ENCODE assay signal across 8 mouse cellular contexts in the genomic region with DNA sequence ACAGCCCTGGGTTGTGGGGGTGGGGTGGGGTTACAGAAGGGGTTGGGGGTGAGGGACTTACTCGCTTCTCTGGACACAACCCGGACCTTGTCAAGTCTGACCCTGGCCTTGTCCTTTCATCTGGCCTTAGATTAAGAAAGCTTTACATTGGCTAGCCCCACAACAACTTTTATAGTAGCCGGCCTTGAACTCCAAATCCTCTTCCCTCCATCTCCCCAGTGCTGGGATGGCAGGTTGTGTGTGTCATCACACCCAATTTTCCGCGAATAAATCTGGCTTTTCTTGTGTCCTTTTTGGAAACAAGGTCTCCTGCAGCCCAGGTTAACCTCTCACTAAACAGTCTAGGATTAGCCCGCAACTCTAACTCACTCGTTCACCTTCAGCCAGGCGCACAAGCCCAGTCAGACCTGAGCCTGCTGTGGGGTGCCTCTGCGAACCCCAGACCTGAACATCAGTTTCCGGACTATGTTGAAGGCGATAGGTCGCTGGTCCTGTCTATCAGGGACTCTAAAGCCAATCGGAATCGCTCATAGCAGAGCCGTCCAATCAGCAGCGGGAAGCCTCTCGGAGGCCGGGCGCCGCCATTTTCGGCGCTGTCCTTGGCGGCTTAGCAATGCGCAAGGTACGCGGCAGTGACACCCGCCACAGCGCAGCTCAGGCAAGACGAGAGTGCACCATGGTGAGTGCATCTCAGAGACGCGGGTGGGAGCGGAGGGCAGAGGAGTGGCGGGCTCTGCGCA. TPM values are rescaled to one million over a fixed set of nuclear protein-coding genes. Genes with fewer than 3 reads are reported as not detected.
DNase-seq lines count a peak whose midpoint lies in the region; ATAC-seq and TF ChIP-seq lines count a peak whose summit lies in the region.

A gene (plus strand): TSS at position 557 of the 740 bp plus-strand sequence.

- no peaks in the 10 kb centered on the region; the same call in 1 of the 2 replicates for H3K27me3 ChIP-seq in G1E (ENCODE audit: insufficient read depth, low read length)
- H3K27me3 ChIP-seq in forebrain, embryonic 16.5 days (replicated peaks; ENCODE audit: control insufficient read depth, insufficient read depth, low read length), result peaks cover 4% of the 10 kb centered on the region; the same call in 1 of the 2 replicates
- no peaks in the 10 kb centered on the region for H3K27me3 ChIP-seq in lung, embryonic 14.5 days (ENCODE audit: insufficient read depth, low read length)
- no peaks in the 10 kb centered on the region for H3K27me3 ChIP-seq in thymus, adult 2 months (ENCODE audit: control insufficient read depth, insufficient read depth, low read length)

- peaks cover 26% of the 10 kb centered on the region for H3K4me1 ChIP-seq in G1E (ENCODE audit: insufficient read depth, low read depth, low read length)
- H3K4me1 ChIP-seq in forebrain, embryonic 16.5 days (replicated peaks; ENCODE audit: control insufficient read depth, insufficient read depth, low read length), result peaks cover 14% of the 10 kb centered on the region
- peaks cover 4% of the 10 kb centered on the region; the same call in 1 of the 2 replicates for H3K4me1 ChIP-seq in lung, embryonic 14.5 days (ENCODE audit: insufficient read depth)
- no peaks in the 10 kb centered on the region for H3K4me1 ChIP-seq in olfactory bulb, adult 2 months (ENCODE audit: control insufficient read depth, insufficient read depth, low read length)
- H3K4me1 ChIP-seq in thymus, adult 2 months (replicated peaks; ENCODE audit: control insufficient read depth, insufficient read depth, low read length), result peaks cover 5% of the 10 kb centered on the region

- peak; percentile 77 for TF ChIP-seq POLR2A in olfactory bulb, adult 2 months (IDR thresholded peaks at IDR 0.05; ENCODE audit: insufficient read depth, low read depth, low read length)
- TF ChIP-seq POLR2A in thymus, adult 2 months (IDR thresholded peaks at IDR 0.05; ENCODE audit: control insufficient read depth, extremely low read depth, insufficient read depth, low read length, poor library complexity), result peak; percentile 89

- H3K9me3 ChIP-seq in G1E (replicated peaks), result no peaks in the 10 kb centered on the region
- peaks cover 10% of the 10 kb centered on the region for H3K9me3 ChIP-seq in forebrain, embryonic 16.5 days (ENCODE audit: control insufficient read depth, low read length)
- peaks cover 8% of the 10 kb centered on the region for H3K9me3 ChIP-seq in lung, embryonic 14.5 days (ENCODE audit: low read depth, low read length)

- peak within 1 kb of the TSS; percentile 63 for H3K4me2 ChIP-seq in forebrain, embryonic 16.5 days (ENCODE audit: low read length)
- H3K4me2 ChIP-seq in lung, embryonic 14.5 days, result peak within 1 kb of the TSS; percentile 57

- peak within 1 kb of the TSS; percentile 79 for H3K9ac ChIP-seq in forebrain, embryonic 16.5 days (replicated peaks; ENCODE audit: low read depth, low read length)
- peak within 1 kb of the TSS; percentile 78 for H3K9ac ChIP-seq in lung, embryonic 14.5 days

- peak; percentile 100 for ATAC-seq in G1E (ENCODE audit: extremely low read depth, insufficient number of reproducible peaks, low FRiP score, poor library complexity, severe bottlenecking)
- ATAC-seq in forebrain, embryonic 16.5 days, result peak; percentile 100
- peak; percentile 100 for ATAC-seq in lung, embryonic 14.5 days (ENCODE audit: insufficient read depth)

- H3K4me3 ChIP-seq in G1E (ENCODE audit: low read depth, low read length), result peak within 1 kb of the TSS; percentile 83
- peak within 1 kb of the TSS; percentile 78 for H3K4me3 ChIP-seq in forebrain, embryonic 16.5 days (replicated peaks; ENCODE audit: low read length)
- H3K4me3 ChIP-seq in layer of hippocampus, adult 2 months, result peak within 1 kb of the TSS; percentile 84
- H3K4me3 ChIP-seq in lung, embryonic 14.5 days (ENCODE audit: low read depth, low read length), result peak within 1 kb of the TSS; percentile 73
- H3K4me3 ChIP-seq in olfactory bulb, adult 2 months (ENCODE audit: insufficient read depth, low read depth, low read length), result peak within 1 kb of the TSS; percentile 88
- peak within 1 kb of the TSS; percentile 64 for H3K4me3 ChIP-seq in thymus, adult 2 months (ENCODE audit: control insufficient read depth, insufficient read depth, low read length)

- WGBS in forebrain, embryonic 16.5 days, result 3% methylated on average over 34 of the region's 34 CpGs
- 4% methylated on average over 34 of the region's 34 CpGs for WGBS in lung, embryonic 14.5 days
- 4% methylated on average over 34 of the region's 34 CpGs for WGBS in olfactory bulb, adult 2 months
- WGBS in thymus, adult 2 months, result 5% methylated on average over 34 of the region's 34 CpGs

- peak within 1 kb of the TSS; percentile 81 for H3K27ac ChIP-seq in forebrain, embryonic 16.5 days (ENCODE audit: low read length)
- peak within 1 kb of the TSS; percentile 94 for H3K27ac ChIP-seq in layer of hippocampus, adult 2 months
- peak within 1 kb of the TSS; percentile 86 for H3K27ac ChIP-seq in lung, embryonic 14.5 days (ENCODE audit: low read depth)
- peak within 1 kb of the TSS; percentile 79 for H3K27ac ChIP-seq in olfactory bulb, adult 2 months (ENCODE audit: insufficient read depth, low read depth, low read length)
- H3K27ac ChIP-seq in thymus, adult 2 months (ENCODE audit: control insufficient read depth, insufficient read depth, low read length), result peak within 1 kb of the TSS; percentile 64

- H3K36me3 ChIP-seq in G1E (replicated peaks), result peaks cover 21% of the 10 kb centered on the region
- peaks cover 3% of the 10 kb centered on the region; the same call in 1 of the 2 replicates for H3K36me3 ChIP-seq in forebrain, embryonic 16.5 days (ENCODE audit: control insufficient read depth, insufficient read depth)
- no peaks in the 10 kb centered on the region for H3K36me3 ChIP-seq in lung, embryonic 14.5 days (ENCODE audit: insufficient read depth)
- no peaks in the 10 kb centered on the region for H3K36me3 ChIP-seq in thymus, adult 2 months (ENCODE audit: control insufficient read depth, insufficient read depth, low read length)

- no peak for TF ChIP-seq CTCF in G1E (IDR thresholded peaks at IDR 0.05; ENCODE audit: low read depth, low read length)
- TF ChIP-seq CTCF in layer of hippocampus, adult 2 months (conservative IDR thresholded peaks at IDR 0.05), result no peak
- TF ChIP-seq CTCF in lung, embryonic 14.5 days (IDR thresholded peaks at IDR 0.05; ENCODE audit: low read depth), result no peak
- TF ChIP-seq CTCF in olfactory bulb, adult 2 months (IDR thresholded peaks at IDR 0.05; ENCODE audit: insufficient read depth, low read depth, low read length), result no peak
- TF ChIP-seq CTCF in thymus, adult 2 months (IDR thresholded peaks at IDR 0.05; ENCODE audit: borderline replicate concordance, control insufficient read depth, extremely low read depth, insufficient read depth, low read length, poor library complexity), result peak; percentile 60

- intact Hi-C loops in heart, postnatal 36 days (cut with DNase I), result loop anchor here (1.0 kb wide), 1 partner anchor 27 kb away; no protein-coding TSS in a partner anchor

- peak; percentile 94 for DNase-seq in G1E (ENCODE audit: low spot score)
- DNase-seq in cerebellum, adult 18-20 months, result peak; percentile 98 to 99
- DNase-seq in heart, postnatal 36 days, result peak; percentile 99
- peak; percentile 96 to 97 for DNase-seq in layer of hippocampus, adult 2 months (ENCODE audit: low spot score in 2 of 2)
- DNase-seq in lung, embryonic 14.5 days, result peak; percentile 100
- peak; percentile 98 for DNase-seq in thymus, adult 2 months

RNA-seq across cellular contexts. Expression of the gene that starts here (rescaled TPM):
- 59.4 and 73.2 TPM in 2 replicates for total RNA-seq in G1E (2014; fragmentation: Nextera tagmentation)
- 25.1 and 34.5 TPM in 2 replicates for total RNA-seq in G1E (2017)
- 2.2 and 5.4 TPM in 2 replicates for polyA plus RNA-seq in G1E (2012)
- polyA plus RNA-seq in forebrain, embryonic 16.5 days (2015; fragmentation: Nextera tagmentation; extraction: Ambion mirVana), result 22.6 and 23.9 TPM in 2 replicates
- total RNA-seq in heart, postnatal 36 days (2021), result 1 to 10 TPM; 7.0 TPM
- 10 to 100 TPM; 17.8 to 18.9 TPM for total RNA-seq in layer of hippocampus, adult 2 months (2021)
- 25.7 and 26.2 TPM in 2 replicates for polyA plus RNA-seq in lung, embryonic 14.5 days (2014; fragmentation: Nextera tagmentation; extraction: Ambion mirVana)
- not detected in 2 replicates for polyA plus RNA-seq in olfactory bulb, adult 2 months (2012; ENCODE audit: insufficient read depth, insufficient read length, low replicate concordance, missing spikeins)
- polyA plus RNA-seq in thymus, adult 2 months (2012; rRNA removed), result 7.4 and 7.9 TPM in 2 replicates

Comparison
In these comparisons a context has a peak if more than half of its experiments do, and no peak if none do; other contexts are left out.
1. Peak in every context shown above with its lines: DNase-seq, ATAC-seq, H3K4me3 ChIP-seq and H3K27ac ChIP-seq.